Mouse (Mus musculus) liver, embryonic 11.5 days (tissue): ENCODE results near the gene Baiap2l2. TPM values are rescaled to one million over a fixed set of nuclear protein-coding genes. Genes with fewer than 3 reads are reported as not detected.
A peak's percentile ranks its signal among the peaks of the same experiment; 100 is the strongest.

ENCODE experiments used
- ATAC-seq: fragments of 200-750 bp; cut with Nextera tagmentation; replicated peaks from 2 replicates; pipeline ENCODE4 v1.8.0; 2017; ENCODE audit warnings: moderate number of reproducible peaks, mild to moderate bottlenecking, moderate TSS enrichment, moderate library complexity; ENCODE audit not compliant: low FRiP score
- DNase-seq: peaks from one replicate; pipeline ENCODE4 v3.0.0-alpha.2; 2017; ENCODE audit warnings: low spot score
- H3K27ac ChIP-seq: fragments of 300-500 bp; sonication (generic); 2 replicates; pipeline ENCODE4 v1.5.1; 2014; ENCODE audit warnings: mild to moderate bottlenecking, low read depth, low read length, control low read depth
- H3K27me3 ChIP-seq: fragments of 300-500 bp; sonication (generic); replicated peaks from 2 replicates; pipeline ENCODE4 v1.6.1; 2014; ENCODE audit warnings: low read length, mixed read lengths; ENCODE audit not compliant: control insufficient read depth, insufficient read depth
- H3K36me3 ChIP-seq: fragments of 300-500 bp; sonication (generic); 2 replicates; pipeline ENCODE4 v1.6.1; 2014; ENCODE audit warnings: mild to moderate bottlenecking, low read length, moderate library complexity, mixed read lengths; ENCODE audit not compliant: control insufficient read depth, insufficient read depth
- H3K4me1 ChIP-seq: fragments of 300-500 bp; sonication (generic); replicated peaks from 2 replicates; pipeline ENCODE4 v1.6.1; 2014; ENCODE audit warnings: low read length, mixed read lengths; ENCODE audit not compliant: control insufficient read depth, insufficient read depth
- H3K4me2 ChIP-seq: fragments of 300-500 bp; sonication (generic); 2 replicates; pipeline ENCODE4 v1.6.1; 2014; ENCODE audit warnings: mild to moderate bottlenecking, control low read depth, moderate library complexity
- H3K4me3 ChIP-seq: fragments of 300-500 bp; sonication (generic); 2 replicates; pipeline ENCODE4 v1.5.1; 2014; ENCODE audit warnings: low read depth, low read length, control low read depth
- H3K9ac ChIP-seq: fragments of 300-500 bp; sonication (generic); 2 replicates; pipeline ENCODE4 v1.6.1; 2014; ENCODE audit warnings: low read depth, low read length, control low read depth
- H3K9me3 ChIP-seq: fragments of 300-500 bp; sonication (generic); 2 replicates; pipeline ENCODE4 v1.6.1; 2016; ENCODE audit warnings: low read length, inconsistent platforms, mixed read lengths; ENCODE audit not compliant: control insufficient read depth
- WGBS: fragments of 180-500 bp; shearing (Covaris S2); extraction: QIAGEN DNeasy Blood & Tissue Kit; methylation state at CpG from one replicate; pipeline ENCODE4 v1.1.7; 2014; 5-methylcytosine and 5-hydroxymethylcytosine counted together
- polyA plus RNA-seq: library from polyadenylated mRNA; unstranded; fragments of >200 nt; fragmentation: Nextera tagmentation; extraction: Ambion mirVana; gene quantifications from 2 replicates; pipeline ENCODE4 v1.2.1, GENCODE M21; 2014

Gene Baiap2l2
- 2.9 and 4.6 TPM in 2 replicates for polyA plus RNA-seq

DNA sequence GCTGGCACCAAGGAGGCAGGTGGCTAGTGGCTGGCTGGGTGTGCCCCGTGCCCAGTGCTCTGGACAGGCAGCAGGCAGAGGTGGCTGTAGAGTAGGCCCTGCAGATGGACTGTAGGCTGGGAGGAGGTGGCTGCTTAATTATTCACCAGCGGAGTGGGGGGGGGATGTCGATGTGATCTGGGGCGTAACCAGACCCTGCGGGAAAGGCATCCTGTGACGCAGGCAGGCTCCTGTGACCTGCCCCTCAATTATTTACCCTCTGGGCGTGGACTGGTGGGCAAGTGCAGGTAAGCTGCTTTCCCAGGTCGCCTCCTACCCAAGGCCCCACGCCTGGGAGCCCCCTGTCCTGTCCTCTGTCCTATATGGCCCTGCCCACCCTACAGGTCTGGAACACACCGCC, at the start of gene Baiap2l2:
Gene Baiap2l2 (minus strand): TSS at position 139 of the 400 bp plus-strand sequence.
- WGBS, result 64% methylated on average over 10 of the region's 10 CpGs

DNA sequence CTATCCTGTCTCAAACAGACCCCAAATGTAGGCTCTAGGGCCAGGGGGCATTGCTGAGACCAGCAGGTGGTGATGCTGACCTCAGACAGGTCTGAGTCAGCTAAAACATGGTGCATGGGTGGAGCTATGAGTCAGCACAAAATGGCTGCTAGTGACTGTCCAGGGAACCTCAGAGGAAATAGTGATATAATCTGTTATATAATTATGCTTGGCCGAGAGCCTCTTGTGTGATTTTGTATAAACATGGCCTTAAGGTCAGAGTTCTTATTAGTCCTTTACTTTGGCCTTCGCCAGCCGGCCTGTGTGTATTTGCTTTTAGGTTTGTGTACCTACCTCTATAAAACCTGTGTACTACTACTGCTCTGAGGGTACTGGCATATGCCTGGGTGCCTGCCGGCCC, 48.1 kb upstream of the Baiap2l2 start:
- DNase-seq (no peak), ATAC-seq (0 out of 2 replicates have a peak, but pooled peaks have one; percentile 54)
- Histone ChIP-seq H3K9me3 (no peaks in the 10 kb centered on the region), H3K4me1 (no peaks in the 10 kb centered on the region), H3K9ac (no peak overlapping the region), H3K4me2 (no peak overlapping the region), H3K27ac (peak overlapping the region; percentile 26; the same call in 1 of the 2 replicates), H3K27me3 (no peaks in the 10 kb centered on the region), H3K36me3 (no peaks in the 10 kb centered on the region), H3K4me3 (no peak overlapping the region)
- 59% methylated on average over 4 of the region's 4 CpGs for WGBS

More for the DNA sequence above, at the start of gene Baiap2l2:
- H3K27ac ChIP-seq, result 0 out of 2 replicates have a peak within 1 kb of the TSS, but pooled peaks have one; percentile 19
- no peak within 1 kb of the TSS for H3K9ac ChIP-seq
- H3K4me2 ChIP-seq, result peak within 1 kb of the TSS; percentile 2; the same call in 1 of the 2 replicates
- peaks cover 6% of the 10 kb centered on the region; the same call in 1 of the 2 replicates for H3K36me3 ChIP-seq
- H3K4me3 ChIP-seq, result no peak within 1 kb of the TSS
- no peaks in the 10 kb centered on the region for H3K27me3 ChIP-seq
- ATAC-seq, result no peak
- no peak for DNase-seq
- H3K9me3 ChIP-seq, result no peaks in the 10 kb centered on the region
- peaks cover 14% of the 10 kb centered on the region for H3K4me1 ChIP-seq

DNA sequence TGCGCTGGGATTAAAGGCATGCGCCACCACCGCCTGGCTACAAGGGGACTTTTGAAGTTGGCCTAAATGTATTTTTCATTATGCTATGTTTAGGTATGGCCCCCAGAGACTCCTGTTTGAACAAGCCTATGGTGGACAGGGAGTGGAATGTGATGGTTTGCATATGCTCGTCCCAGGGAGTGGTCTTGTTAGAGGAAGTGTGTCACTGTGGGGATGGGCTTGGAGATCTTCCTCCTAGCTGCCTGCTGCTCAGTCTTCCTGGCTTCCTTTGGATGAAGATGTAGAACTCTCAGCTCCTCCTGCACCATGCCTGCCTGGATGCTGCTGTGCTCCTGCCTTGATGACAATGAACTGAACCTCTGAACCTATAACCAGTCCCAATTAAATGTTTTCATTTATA, 45.2 kb upstream of the Baiap2l2 start:
- Histone ChIP-seq H3K4me1 (peaks cover 13% of the 10 kb centered on the region), H3K9ac (no peak overlapping the region), H3K36me3 (no peaks in the 10 kb centered on the region), H3K4me3 (no peak overlapping the region), H3K27me3 (no peaks in the 10 kb centered on the region), H3K27ac (no peak overlapping the region), H3K9me3 (no peaks in the 10 kb centered on the region), H3K4me2 (no peak overlapping the region)
- WGBS, result 79% methylated on average over 4 of the region's 4 CpGs
- DNase-seq, result no peak
- ATAC-seq, result no peak

DNA sequence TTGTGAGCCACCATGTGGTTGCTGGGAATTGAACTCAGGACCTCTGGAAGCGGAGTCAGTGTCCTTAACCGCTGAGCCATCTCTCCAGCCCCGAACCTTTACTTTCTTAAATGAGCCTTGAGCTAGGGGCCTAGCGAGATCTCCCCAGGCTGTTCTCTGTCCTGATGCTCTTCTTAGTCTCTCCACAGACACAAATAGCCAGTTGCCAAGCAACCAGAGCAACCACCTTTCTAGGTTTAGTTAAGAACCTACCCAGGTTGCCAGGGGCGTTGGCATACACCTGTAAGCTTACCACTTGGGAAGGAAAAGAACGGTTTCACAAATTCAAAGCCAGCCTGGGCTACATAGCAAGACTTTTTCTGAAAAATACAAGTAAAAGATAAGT, 44.6 kb upstream of the Baiap2l2 start:
- ATAC-seq, result no peak
- H3K4me3 ChIP-seq, result no peak overlapping the region
- WGBS, result 92% methylated on average over 6 of the region's 6 CpGs
- no peak overlapping the region for H3K27ac ChIP-seq
- H3K27me3 ChIP-seq, result no peaks in the 10 kb centered on the region
- H3K36me3 ChIP-seq, result no peaks in the 10 kb centered on the region
- H3K9me3 ChIP-seq, result no peaks in the 10 kb centered on the region
- no peak for DNase-seq
- H3K4me2 ChIP-seq, result no peak overlapping the region
- H3K4me1 ChIP-seq, result peaks cover 19% of the 10 kb centered on the region
- H3K9ac ChIP-seq, result no peak overlapping the region

DNA sequence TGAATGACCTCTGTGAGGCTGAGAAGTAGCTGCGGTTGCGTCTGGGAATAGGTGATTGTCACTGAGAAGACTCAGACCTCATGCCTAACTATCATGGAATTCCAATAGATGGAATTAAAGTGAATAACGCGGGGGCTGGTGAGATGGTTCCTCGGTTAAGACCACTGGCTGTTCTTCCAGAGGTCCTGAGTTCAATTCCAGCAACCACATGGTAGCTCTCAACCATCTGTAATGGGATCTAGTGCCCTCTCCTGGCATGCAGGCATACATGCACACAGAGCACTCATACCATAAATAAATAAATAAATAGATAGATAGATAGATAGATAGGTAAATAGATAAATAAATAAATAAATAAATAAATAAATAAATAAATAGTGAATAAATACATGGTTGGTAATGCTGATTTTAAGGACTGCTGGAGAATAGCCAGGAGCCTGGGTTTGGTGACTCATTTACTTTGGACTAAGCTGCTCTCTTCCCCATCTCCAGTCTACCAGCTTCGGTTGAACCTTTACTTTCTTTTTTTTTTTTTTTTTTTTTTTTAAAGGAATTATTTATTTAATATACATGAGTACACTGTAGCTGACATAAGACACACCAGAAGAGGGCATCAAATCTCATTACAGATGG, 44.1 kb upstream of the Baiap2l2 start:
- ATAC-seq (no peak), DNase-seq (no peak)
- H3K4me1 ChIP-seq, result peaks cover 24% of the 10 kb centered on the region
- H3K4me3 ChIP-seq, result no peak overlapping the region
- H3K9ac ChIP-seq, result no peak overlapping the region
- H3K27me3 ChIP-seq, result no peaks in the 10 kb centered on the region
- H3K27ac ChIP-seq, result no peak overlapping the region
- WGBS, result 91% methylated on average over 6 of the region's 6 CpGs
- no peaks in the 10 kb centered on the region for H3K9me3 ChIP-seq
- H3K36me3 ChIP-seq, result no peaks in the 10 kb centered on the region
- H3K4me2 ChIP-seq, result peak overlapping the region; percentile 81; the same call in 1 of the 2 replicates

DNA sequence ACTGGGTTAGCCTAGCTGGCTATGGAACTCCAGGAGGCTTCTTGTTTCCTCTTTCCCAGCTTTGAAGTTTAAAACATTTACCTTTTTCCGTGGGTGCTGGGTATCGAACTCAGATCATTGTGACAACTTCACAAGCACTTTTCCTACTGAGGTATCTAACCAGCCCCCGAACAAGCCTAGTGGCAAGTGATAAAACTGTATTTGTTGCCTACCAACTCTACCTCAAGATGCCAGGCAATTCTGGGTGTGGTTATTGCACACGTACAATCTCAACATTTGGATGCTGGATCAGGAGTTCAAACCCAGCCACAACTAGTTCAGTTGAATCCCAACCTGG, 43.6 kb upstream of the Baiap2l2 start:
- H3K9me3 ChIP-seq, result no peaks in the 10 kb centered on the region
- H3K27me3 ChIP-seq, result no peaks in the 10 kb centered on the region
- 76% methylated on average over 4 of the region's 4 CpGs for WGBS
- DNase-seq (no peak), ATAC-seq (no peak)
- peak overlapping the region; percentile 44; the same call in 1 of the 2 replicates for H3K9ac ChIP-seq
- H3K27ac ChIP-seq, result peak overlapping the region; percentile 70
- no peaks in the 10 kb centered on the region for H3K36me3 ChIP-seq
- H3K4me3 ChIP-seq, result peak overlapping the region; percentile 62; the same call in 1 of the 2 replicates
- peaks cover 28% of the 10 kb centered on the region for H3K4me1 ChIP-seq
- H3K4me2 ChIP-seq, result peak overlapping the region; percentile 81

DNA sequence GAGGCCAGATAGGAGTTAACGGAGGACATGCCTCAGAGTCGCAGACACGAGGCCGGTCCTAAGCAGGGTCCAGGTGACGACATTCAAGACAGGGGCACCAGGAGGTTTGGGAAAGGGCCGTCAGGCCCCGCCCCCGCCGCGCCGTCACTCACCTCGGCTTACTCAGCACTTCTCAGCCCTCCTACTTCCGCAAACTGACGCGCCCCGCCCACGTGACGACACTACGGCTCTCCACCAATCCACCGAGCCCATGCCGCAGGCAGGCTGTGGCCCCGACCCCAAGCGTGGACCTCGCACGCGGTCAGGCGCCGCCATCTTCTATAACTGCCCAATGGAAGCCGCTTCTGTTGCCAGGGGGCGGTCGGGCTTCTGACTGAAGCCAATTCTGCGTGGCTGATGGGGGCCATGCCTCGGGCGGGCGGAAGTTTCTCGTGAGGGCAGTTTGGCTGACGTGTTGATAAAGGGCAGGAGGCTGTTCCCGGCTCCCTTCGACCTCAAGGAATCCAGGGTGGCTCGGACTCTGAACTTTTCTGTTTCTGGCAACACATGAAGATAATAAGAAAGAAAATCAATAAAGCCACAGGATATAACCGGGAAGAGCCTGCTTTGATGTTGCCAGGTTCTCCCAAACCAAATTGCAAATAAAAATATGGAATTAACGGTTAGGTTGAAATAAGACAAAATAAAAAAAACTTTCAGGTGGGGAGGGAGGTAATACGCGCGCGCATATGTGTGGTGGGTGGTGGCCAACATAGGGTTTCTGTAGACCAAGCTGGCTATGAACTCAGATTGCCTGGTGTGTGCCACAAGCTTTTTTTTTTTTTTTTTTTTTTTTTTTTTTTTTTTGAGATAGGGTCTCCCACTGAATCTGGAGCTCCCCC, 43.0 kb upstream of the Baiap2l2 start, which contains the start of gene Pla2g6:
Gene Pla2g6 (minus strand): TSS at position 333 of the 881 bp plus-strand sequence.
- H3K4me2 ChIP-seq, result peak within 1 kb of the TSS; percentile 81
- H3K27ac ChIP-seq, result peak within 1 kb of the TSS; percentile 91
- H3K4me3 ChIP-seq, result peak within 1 kb of the TSS; percentile 62
- peak; percentile 95 for ATAC-seq
- peak within 1 kb of the TSS; percentile 91 for H3K9ac ChIP-seq
- H3K4me1 ChIP-seq, result peaks cover 34% of the 10 kb centered on the region
- WGBS, result 2% methylated on average over 46 of the region's 46 CpGs
- H3K27me3 ChIP-seq, result no peaks in the 10 kb centered on the region
- no peaks in the 10 kb centered on the region for H3K36me3 ChIP-seq
- H3K9me3 ChIP-seq, result no peaks in the 10 kb centered on the region
- peak; percentile 99 for DNase-seq

DNA sequence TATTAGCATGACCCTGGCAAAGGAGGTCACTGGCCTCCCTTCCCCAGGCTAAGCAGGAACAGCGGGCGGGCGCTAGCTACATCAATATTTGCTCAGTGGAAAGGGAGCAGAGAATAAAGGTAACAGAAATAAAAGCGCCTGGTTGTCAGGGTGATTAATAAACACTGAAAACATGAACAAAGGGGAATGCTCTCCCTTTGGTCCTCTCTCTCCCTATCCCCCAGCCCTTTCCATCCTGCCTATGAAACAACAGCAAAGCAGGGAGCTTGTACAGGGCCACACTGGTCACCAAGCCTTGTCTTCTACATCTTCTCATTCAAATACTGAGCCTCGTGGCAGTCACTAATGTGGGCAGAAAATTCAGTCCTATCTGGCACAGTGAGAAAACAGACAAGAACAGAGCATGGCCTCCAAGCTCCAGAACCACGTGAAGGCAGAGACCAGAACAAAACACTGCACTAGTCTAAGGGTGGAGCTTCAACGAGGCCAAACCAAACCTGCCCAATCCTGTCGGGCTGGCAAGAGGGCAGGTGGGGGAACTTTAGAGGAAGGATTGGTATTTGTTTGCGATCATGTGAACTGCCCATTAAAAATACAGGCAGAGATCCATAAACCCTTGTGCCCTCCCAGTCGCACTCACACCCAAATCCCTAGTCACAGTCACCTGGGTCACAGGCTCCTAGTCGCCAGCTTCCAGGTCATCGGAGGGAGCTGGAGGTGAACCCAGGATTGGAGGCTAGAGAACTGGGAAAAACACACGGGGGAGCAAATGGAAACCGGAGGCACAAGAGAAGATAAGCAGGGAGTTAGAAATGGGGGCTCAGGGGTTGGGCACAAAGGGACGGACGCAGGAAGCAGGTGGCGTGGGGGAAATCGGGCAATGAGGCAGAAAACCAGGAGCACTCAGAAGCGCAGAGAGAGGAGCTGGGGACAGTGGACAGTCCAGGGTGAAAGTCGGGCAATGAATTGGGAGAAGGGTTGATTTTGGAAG, 41.9 kb upstream of the Baiap2l2 start:
- peak; percentile 35; the same call in 1 of the 2 replicates for ATAC-seq
- no peaks in the 10 kb centered on the region for H3K27me3 ChIP-seq
- WGBS, result 14% methylated on average over 20 of the region's 20 CpGs

More for the DNA sequence above, 41.9 kb upstream of the Baiap2l2 start:
- H3K9ac ChIP-seq, result peak overlapping the region; percentile 91
- H3K9me3 ChIP-seq, result no peaks in the 10 kb centered on the region
- peak overlapping the region; percentile 62 for H3K4me3 ChIP-seq
- DNase-seq, result peak; percentile 73
- H3K27ac ChIP-seq, result peak overlapping the region; percentile 91
- H3K36me3 ChIP-seq, result no peaks in the 10 kb centered on the region
- H3K4me2 ChIP-seq, result peak overlapping the region; percentile 81
- peaks cover 44% of the 10 kb centered on the region for H3K4me1 ChIP-seq
